Mouse (Mus musculus): Measurements from ENCODE around the gene Pum2. TPM values are rescaled to one million over a fixed set of nuclear protein-coding genes. Genes with fewer than 3 reads are reported as not detected.

Pum2 gene
- polyA plus RNA-seq, 1 experiment from 2014 or later: 43.0 TPM

- ATAC-seq (ENCODE audit: insufficient number of reproducible peaks, low FRiP score, low TSS enrichment, low read depth): 0 out of 2 replicates have a peak, but pooled peaks have one; percentile 30
- Histone ChIP-seq H3K27me3 (no peaks in the 10 kb centered on the region), H3K4me1 (peaks cover 96% of the 10 kb centered on the region), H3K9ac (no peak overlapping the region), H3K4me2 (no peak overlapping the region), H3K9me3 (no peaks in the 10 kb centered on the region), H3K4me3 (no peak overlapping the region), H3K27ac (peak overlapping the region; percentile 81), H3K36me3 (no peaks in the 10 kb centered on the region)
- WGBS: 42% methylated on average over 9 of the region's 9 CpGs
Measured at GRCm38 (mm10) chr12:8781681-8782378, 107.9 kb downstream of the Pum2 start.

- WGBS: 52% methylated on average over 3 of the region's 3 CpGs
- peak overlapping the region; percentile 81 for H3K27ac ChIP-seq
- ATAC-seq (ENCODE audit: insufficient number of reproducible peaks, low FRiP score, low TSS enrichment, low read depth): no peak
- no peaks in the 10 kb centered on the region for H3K27me3 ChIP-seq
- no peak overlapping the region for H3K9ac ChIP-seq
- no peak overlapping the region for H3K4me2 ChIP-seq
- no peak overlapping the region for H3K4me3 ChIP-seq
- H3K36me3 ChIP-seq: no peaks in the 10 kb centered on the region
- peaks cover 92% of the 10 kb centered on the region for H3K4me1 ChIP-seq
- H3K9me3 ChIP-seq: no peaks in the 10 kb centered on the region
Measured at GRCm38 (mm10) chr12:8782565-8782964, 108.6 kb downstream of the Pum2 start.

GRCm38 (mm10) chr12:8784189-8784588 is 110.3 kb downstream of the Pum2 start:
- 64% methylated on average over 9 of the region's 9 CpGs for WGBS
- Histone ChIP-seq H3K4me3 (no peak overlapping the region), H3K4me1 (peaks cover 79% of the 10 kb centered on the region), H3K4me2 (no peak overlapping the region), H3K36me3 (peaks cover 1% of the 10 kb centered on the region), H3K27me3 (no peaks in the 10 kb centered on the region), H3K9me3 (no peaks in the 10 kb centered on the region), H3K9ac (no peak overlapping the region), H3K27ac (no peak overlapping the region)
- no peak for ATAC-seq (ENCODE audit: insufficient number of reproducible peaks, low FRiP score, low TSS enrichment, low read depth)

- no peaks in the 10 kb centered on the region for H3K27me3 ChIP-seq
- ATAC-seq (ENCODE audit: insufficient number of reproducible peaks, low FRiP score, low TSS enrichment, low read depth): no peak
- no peak overlapping the region for H3K9ac ChIP-seq
- H3K27ac ChIP-seq: peak overlapping the region; percentile 68; the same call in 1 of the 2 replicates
- 55% methylated on average over 5 of the region's 5 CpGs for WGBS
- peaks cover 58% of the 10 kb centered on the region for H3K4me1 ChIP-seq
- H3K36me3 ChIP-seq: peaks cover 24% of the 10 kb centered on the region
- H3K4me3 ChIP-seq: no peak overlapping the region
- H3K4me2 ChIP-seq: no peak overlapping the region
- H3K9me3 ChIP-seq: no peaks in the 10 kb centered on the region
Measured at GRCm38 (mm10) chr12:8786476-8786875, 112.5 kb downstream of the Pum2 start.

GRCm38 (mm10) chr12:8786984-8787730 is 113.2 kb downstream of the Pum2 start:
- Histone ChIP-seq H3K9ac (no peak overlapping the region), H3K27ac (peak overlapping the region; percentile 68), H3K27me3 (no peaks in the 10 kb centered on the region), H3K36me3 (peaks cover 31% of the 10 kb centered on the region), H3K9me3 (no peaks in the 10 kb centered on the region), H3K4me1 (peaks cover 51% of the 10 kb centered on the region), H3K4me2 (no peak overlapping the region), H3K4me3 (no peak overlapping the region)
- 75% methylated on average over 12 of the region's 12 CpGs for WGBS
- no peak for ATAC-seq (ENCODE audit: insufficient number of reproducible peaks, low FRiP score, low TSS enrichment, low read depth)

GRCm38 (mm10) chr12:8788469-8788868 is 114.5 kb downstream of the Pum2 start:
- Histone ChIP-seq H3K4me2 (no peak overlapping the region), H3K9ac (no peak overlapping the region), H3K4me3 (no peak overlapping the region), H3K27me3 (no peaks in the 10 kb centered on the region), H3K4me1 (peaks cover 38% of the 10 kb centered on the region), H3K9me3 (no peaks in the 10 kb centered on the region), H3K27ac (no peak overlapping the region), H3K36me3 (peaks cover 44% of the 10 kb centered on the region)
- 76% methylated on average over 3 of the region's 3 CpGs for WGBS
- ATAC-seq (ENCODE audit: insufficient number of reproducible peaks, low FRiP score, low TSS enrichment, low read depth): no peak

- no peak overlapping the region for H3K4me2 ChIP-seq
- H3K36me3 ChIP-seq: peaks cover 63% of the 10 kb centered on the region
- H3K27me3 ChIP-seq: no peaks in the 10 kb centered on the region
- H3K27ac ChIP-seq: no peak overlapping the region
- WGBS: 90% methylated on average over 12 of the region's 12 CpGs
- H3K9ac ChIP-seq: no peak overlapping the region
- ATAC-seq (ENCODE audit: insufficient number of reproducible peaks, low FRiP score, low TSS enrichment, low read depth): no peak
- no peak overlapping the region for H3K4me3 ChIP-seq
- peaks cover 16% of the 10 kb centered on the region for H3K4me1 ChIP-seq
- H3K9me3 ChIP-seq: no peaks in the 10 kb centered on the region
Measured at GRCm38 (mm10) chr12:8790615-8791014, 116.7 kb downstream of the Pum2 start.

- WGBS: 85% methylated on average over 2 of the region's 2 CpGs
- Histone ChIP-seq H3K4me1 (peaks cover 20% of the 10 kb centered on the region), H3K9me3 (no peaks in the 10 kb centered on the region), H3K4me3 (no peak overlapping the region), H3K4me2 (no peak overlapping the region), H3K27ac (no peak overlapping the region), H3K27me3 (no peaks in the 10 kb centered on the region), H3K36me3 (peaks cover 63% of the 10 kb centered on the region), H3K9ac (no peak overlapping the region)
- ATAC-seq (ENCODE audit: insufficient number of reproducible peaks, low FRiP score, low TSS enrichment, low read depth): no peak
Measured at GRCm38 (mm10) chr12:8793410-8794051, 119.6 kb downstream of the Pum2 start.

- Histone ChIP-seq H3K9ac (no peak overlapping the region), H3K4me2 (no peak overlapping the region), H3K4me3 (no peak overlapping the region), H3K36me3 (peaks cover 24% of the 10 kb centered on the region), H3K9me3 (no peaks in the 10 kb centered on the region), H3K27ac (peak overlapping the region; percentile 84), H3K27me3 (no peaks in the 10 kb centered on the region), H3K4me1 (peaks cover 38% of the 10 kb centered on the region)
- ATAC-seq (ENCODE audit: insufficient number of reproducible peaks, low FRiP score, low TSS enrichment, low read depth): no peak
- 64% methylated on average over 7 of the region's 7 CpGs for WGBS
Measured at GRCm38 (mm10) chr12:8797936-8798335, 124.0 kb downstream of the Pum2 start.

- no peak overlapping the region for H3K4me3 ChIP-seq
- no peak overlapping the region for H3K9ac ChIP-seq
- 11% methylated on average over 9 of the region's 9 CpGs for WGBS
- H3K27ac ChIP-seq: peak overlapping the region; percentile 84
- peak; percentile 59; the same call in 1 of the 2 replicates for ATAC-seq (ENCODE audit: insufficient number of reproducible peaks, low FRiP score, low TSS enrichment, low read depth)
- H3K4me2 ChIP-seq: no peak overlapping the region
- no peaks in the 10 kb centered on the region for H3K27me3 ChIP-seq
- peaks cover 42% of the 10 kb centered on the region for H3K4me1 ChIP-seq
- peaks cover 18% of the 10 kb centered on the region for H3K36me3 ChIP-seq
- no peaks in the 10 kb centered on the region for H3K9me3 ChIP-seq
Measured at GRCm38 (mm10) chr12:8798486-8799020, 124.6 kb downstream of the Pum2 start.
